Mouse (Mus musculus) testis, adult 2 months (tissue): ENCODE measurements around the gene Fam151a. TPM values are rescaled to one million over a fixed set of nuclear protein-coding genes. Genes with fewer than 3 reads are reported as not detected.
"Not testable (repeated sequence)": the region's sequence is repeated elsewhere in the genome, so short reads cannot be mapped to it uniquely, and the experiment has no call there.

Experiments
- H3K27ac ChIP-seq: fragments of 200-500 bp; 2 replicates; pipeline ENCODE4 v1.5.1; 2012; ENCODE audit warnings: low read depth, low read length; ENCODE audit not compliant: control insufficient read depth, insufficient read depth
- H3K27me3 ChIP-seq: fragments of 200-500 bp; 2 replicates; pipeline ENCODE4 v1.6.1; 2012; ENCODE audit warnings: mild to moderate bottlenecking, low read length, moderate library complexity; ENCODE audit not compliant: control insufficient read depth, insufficient read depth
- H3K36me3 ChIP-seq: fragments of 200-500 bp; 2 replicates; pipeline ENCODE4 v1.6.1; 2012; ENCODE audit warnings: mild to moderate bottlenecking, low read length; ENCODE audit not compliant: control insufficient read depth, insufficient read depth
- H3K4me1 ChIP-seq: fragments of 200-500 bp; 2 replicates; pipeline ENCODE4 v1.6.1; 2012; ENCODE audit warnings: low read length; ENCODE audit not compliant: control insufficient read depth, insufficient read depth
- H3K4me3 ChIP-seq: fragments of 200-500 bp; 2 replicates; pipeline ENCODE4 v1.5.1; 2012; ENCODE audit warnings: low read depth, mild to moderate bottlenecking, low read length, moderate library complexity, mixed read lengths; ENCODE audit not compliant: control insufficient read depth
- CTCF ChIP-seq: fragments of 200-500 bp; IDR thresholded peaks from 2 replicates; pipeline ENCODE4 v1.5.1; 2012; ENCODE audit warnings: low read depth, mild to moderate bottlenecking, inconsistent platforms, low read length, moderate library complexity; ENCODE audit not compliant: control insufficient read depth, insufficient read depth, insufficient replicate concordance
- POLR2A ChIP-seq: fragments of 200-500 bp; IDR thresholded peaks from 2 replicates; pipeline ENCODE4 v1.6.1; 2012; ENCODE audit warnings: low read depth, mild to moderate bottlenecking, inconsistent platforms, low read length, moderate library complexity; ENCODE audit not compliant: control insufficient read depth
- polyA plus RNA-seq: library from polyadenylated mRNA; depleted of rRNA; stranded (reverse); fragments of >200 nt; gene quantifications from 2 replicates; pipeline ENCODE4 v1.2.3, GENCODE M21; 2012; rRNA removed

Gene Fam151a
- polyA plus RNA-seq, 1 experiment: 1.0 TPM

DNA sequence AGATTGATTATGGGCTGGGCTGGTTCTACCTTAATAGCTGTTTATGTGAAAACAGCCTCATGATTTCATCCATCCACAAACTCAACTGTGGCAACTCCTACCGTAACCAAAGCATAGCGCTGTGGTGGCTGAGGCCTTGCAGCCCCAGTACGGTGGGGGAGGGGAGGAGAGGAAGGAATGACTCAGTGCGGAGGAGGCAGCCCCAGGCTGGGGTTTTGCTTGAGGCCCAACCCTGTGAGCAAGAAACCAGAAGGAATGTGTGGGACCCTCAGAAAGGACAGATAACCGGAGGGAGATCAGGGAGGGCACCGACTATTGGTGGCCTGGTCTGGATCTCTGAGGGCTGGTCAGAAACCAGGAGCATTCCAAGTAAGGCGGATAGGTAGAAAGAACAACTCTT lies 54.1 kb downstream of the Fam151a start:
- H3K27me3 ChIP-seq: no peaks in the 10 kb centered on the region
- H3K27ac ChIP-seq: no peak overlapping the region
- H3K36me3 ChIP-seq: no peaks in the 10 kb centered on the region
- peaks cover 3% of the 10 kb centered on the region for H3K4me1 ChIP-seq
- H3K4me3 ChIP-seq: no peak overlapping the region
- TF ChIP-seq POLR2A: no peak

DNA sequence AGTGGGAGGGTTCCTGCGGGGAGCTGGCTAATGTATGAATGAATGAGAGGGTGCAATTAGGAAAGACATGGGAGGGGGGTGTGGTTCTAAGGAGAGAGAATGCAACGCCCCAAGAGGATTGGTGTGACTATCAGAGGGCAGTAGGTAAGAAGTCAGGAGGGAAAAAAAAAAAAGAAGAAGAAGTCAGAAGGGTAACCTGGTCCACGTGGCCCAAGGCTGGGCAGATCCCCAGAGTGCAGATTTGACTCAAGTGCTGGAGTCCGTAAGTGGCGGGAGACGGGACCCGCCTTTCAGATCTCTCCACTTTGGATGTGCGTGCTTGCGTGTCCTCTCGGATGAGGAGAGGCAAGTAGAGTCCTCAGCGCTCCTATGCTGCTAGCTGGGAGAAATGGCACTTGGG lies 54.9 kb downstream of the Fam151a start:
- H3K4me3 ChIP-seq: no peak overlapping the region
- H3K4me1 ChIP-seq: peaks cover 3% of the 10 kb centered on the region
- no peak overlapping the region for H3K27ac ChIP-seq
- TF ChIP-seq CTCF: no peak
- TF ChIP-seq POLR2A: no peak
- no peaks in the 10 kb centered on the region for H3K27me3 ChIP-seq
- no peaks in the 10 kb centered on the region for H3K36me3 ChIP-seq

- no peaks in the 10 kb centered on the region for H3K36me3 ChIP-seq
- peaks cover 7% of the 10 kb centered on the region for H3K4me1 ChIP-seq
- H3K27ac ChIP-seq: no peak overlapping the region
- H3K4me3 ChIP-seq: no peak overlapping the region
- TF ChIP-seq POLR2A (no peak), CTCF (no peak)
- no peaks in the 10 kb centered on the region for H3K27me3 ChIP-seq
These were observed 56.0 kb downstream of the Fam151a start for GRCm38 (mm10) chr4:106789705-106790104.

DNA sequence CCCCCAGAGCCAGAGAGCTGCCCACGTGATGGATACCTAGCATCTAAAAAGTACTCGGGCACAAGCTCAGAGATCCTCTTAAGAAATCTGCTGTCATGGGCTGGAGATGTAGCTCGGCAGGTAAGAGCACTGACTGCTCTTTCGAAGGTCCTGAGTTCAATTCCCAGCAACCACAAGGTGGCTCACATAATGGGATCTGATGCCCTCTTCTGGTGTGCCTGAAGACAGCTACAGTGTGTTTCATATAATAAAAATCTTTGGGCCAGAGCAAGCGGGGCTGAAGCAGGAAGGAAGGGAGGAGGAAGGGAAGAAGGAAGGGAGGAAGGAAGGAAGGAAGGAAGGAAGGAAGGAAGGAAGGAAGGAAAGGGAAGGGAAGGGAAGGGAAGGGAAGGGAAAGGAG lies 56.5 kb downstream of the Fam151a start:
- H3K4me1 ChIP-seq, H3K27me3 ChIP-seq, H3K27ac ChIP-seq, H3K36me3 ChIP-seq, H3K4me3 ChIP-seq: not testable (repeated sequence)

GRCm38 (mm10) chr4:106790938-106791337 lies 57.2 kb downstream of the Fam151a start:
- H3K4me1 ChIP-seq: peaks cover 4% of the 10 kb centered on the region

GRCm38 (mm10) chr4:106792276-106792675 lies 58.6 kb downstream of the Fam151a start:
- no peak overlapping the region for H3K27ac ChIP-seq
- TF ChIP-seq POLR2A (no peak), CTCF (no peak)

More at GRCm38 (mm10) chr4:106790938-106791337, 57.2 kb downstream of the Fam151a start:
- H3K36me3 ChIP-seq: no peaks in the 10 kb centered on the region
- H3K4me3 ChIP-seq: no peak overlapping the region
- no peak overlapping the region for H3K27ac ChIP-seq
- no peaks in the 10 kb centered on the region for H3K27me3 ChIP-seq
- TF ChIP-seq POLR2A (no peak), CTCF (no peak)

GRCm38 (mm10) chr4:106793826-106794225 lies 60.1 kb downstream of the Fam151a start:
- not testable (repeated sequence) for H3K36me3 ChIP-seq, H3K27ac ChIP-seq, H3K4me1 ChIP-seq, H3K27me3 ChIP-seq, H3K4me3 ChIP-seq

More at GRCm38 (mm10) chr4:106792276-106792675, 58.6 kb downstream of the Fam151a start:
- no peaks in the 10 kb centered on the region for H3K27me3 ChIP-seq
- no peaks in the 10 kb centered on the region for H3K36me3 ChIP-seq
- no peak overlapping the region for H3K4me3 ChIP-seq
- peaks cover 4% of the 10 kb centered on the region for H3K4me1 ChIP-seq

- TF ChIP-seq CTCF: no peak
- no peak for TF ChIP-seq POLR2A
- Histone ChIP-seq H3K36me3 (no peaks in the 10 kb centered on the region), H3K27me3 (no peaks in the 10 kb centered on the region), H3K4me3 (no peak overlapping the region), H3K4me1 (peaks cover 13% of the 10 kb centered on the region), H3K27ac (no peak overlapping the region)
These were observed 60.6 kb downstream of the Fam151a start for GRCm38 (mm10) chr4:106794247-106794646.

GRCm38 (mm10) chr4:106795289-106795688 lies 61.6 kb downstream of the Fam151a start:
- TF ChIP-seq POLR2A (no peak), CTCF (no peak)
- H3K27me3 ChIP-seq: no peaks in the 10 kb centered on the region
- no peaks in the 10 kb centered on the region for H3K36me3 ChIP-seq
- no peak overlapping the region for H3K27ac ChIP-seq
- peaks cover 22% of the 10 kb centered on the region for H3K4me1 ChIP-seq
- H3K4me3 ChIP-seq: no peak overlapping the region

Other genes starting within 250 kb of the Fam151a start
- 0.06 and 0.16 TPM in 2 replicates for gene Bsnd, start 241.6 kb upstream of the Fam151a start, polyA plus RNA-seq
- 24.0 and 28.3 TPM in 2 replicates for gene Dhcr24, start 172.9 kb upstream of the Fam151a start, polyA plus RNA-seq
- 54.3 and 56.3 TPM in 2 replicates for gene Lexm, start 116.6 kb upstream of the Fam151a start, polyA plus RNA-seq
- gene Ttc22, start 111.5 kb upstream of the Fam151a start, polyA plus RNA-seq: 0.19 and 1.8 TPM in 2 replicates
- gene Pars2, start 82.8 kb upstream of the Fam151a start, polyA plus RNA-seq: 2.3 and 2.4 TPM in 2 replicates
- 155 and 159 TPM in 2 replicates for gene Ttc4, start 54.9 kb upstream of the Fam151a start, polyA plus RNA-seq
- gene Mroh7, start 3.0 kb upstream of the Fam151a start, polyA plus RNA-seq: 158 and 166 TPM in 2 replicates
- 0.93 and 1.0 TPM in 2 replicates for gene Acot11, start 71.1 kb downstream of the Fam151a start, polyA plus RNA-seq
- gene Ssbp3, start 176.8 kb downstream of the Fam151a start, polyA plus RNA-seq: 38.3 and 44.1 TPM in 2 replicates